Mouse (Mus musculus) midbrain, embryonic 15.5 days (tissue): Measurements from ENCODE around the gene Pde10a. TPM values are rescaled to one million over a fixed set of nuclear protein-coding genes. Genes with fewer than 3 reads are reported as not detected.
"Not testable (repeated sequence)": the region's sequence is repeated elsewhere in the genome, so short reads cannot be mapped to it uniquely, and the experiment has no call there.

Source experiments
- ATAC-seq: fragments of 200-750 bp; cut with Nextera tagmentation; replicated peaks from 2 replicates; pipeline ENCODE4 v1.8.0; 2017; ENCODE audit warnings: moderate TSS enrichment
- H3K27ac ChIP-seq: fragments of 300-500 bp; sonication (generic); 2 replicates; pipeline ENCODE4 v1.5.1; 2015; ENCODE audit warnings: mild to moderate bottlenecking, inconsistent platforms
- H3K27me3 ChIP-seq: fragments of 300-500 bp; sonication (generic); replicated peaks from 2 replicates; pipeline ENCODE4 v1.6.1; 2015; ENCODE audit warnings: inconsistent platforms
- H3K36me3 ChIP-seq: fragments of 300-500 bp; sonication (generic); replicated peaks from 2 replicates; pipeline ENCODE4 v1.6.1; 2015; ENCODE audit warnings: inconsistent platforms
- H3K4me1 ChIP-seq: fragments of 300-500 bp; sonication (generic); 2 replicates; pipeline ENCODE4 v1.6.1; 2015; ENCODE audit warnings: inconsistent platforms
- H3K4me2 ChIP-seq: fragments of 300-500 bp; sonication (generic); 2 replicates; pipeline ENCODE4 v1.6.1; 2015; ENCODE audit warnings: inconsistent platforms, mild to moderate bottlenecking, moderate library complexity
- H3K4me3 ChIP-seq: fragments of 300-500 bp; sonication (generic); 2 replicates; pipeline ENCODE4 v1.5.1; 2015; ENCODE audit warnings: mild to moderate bottlenecking, inconsistent platforms
- H3K9ac ChIP-seq: fragments of 300-500 bp; sonication (generic); 2 replicates; pipeline ENCODE4 v1.6.1; 2015; ENCODE audit warnings: mild to moderate bottlenecking, inconsistent platforms
- H3K9me3 ChIP-seq: fragments of 300-500 bp; sonication (generic); 2 replicates; pipeline ENCODE4 v1.6.1; 2016; ENCODE audit warnings: inconsistent platforms
- WGBS: fragments of 180-500 bp; shearing (Covaris S2); methylation state at CpG from one replicate; pipeline ENCODE4 v1.1.7; 2015; ENCODE audit warnings: mixed read lengths; 5-methylcytosine and 5-hydroxymethylcytosine counted together
- polyA plus RNA-seq: library from polyadenylated mRNA; unstranded; fragments of >200 nt; fragmentation: Nextera tagmentation; extraction: Ambion mirVana; gene quantifications from 2 replicates; pipeline ENCODE4 v1.2.1, GENCODE M21; 2015

Pde10a gene
- polyA plus RNA-seq, 1 experiment from 2014 or later, result 17.3 TPM

DNA sequence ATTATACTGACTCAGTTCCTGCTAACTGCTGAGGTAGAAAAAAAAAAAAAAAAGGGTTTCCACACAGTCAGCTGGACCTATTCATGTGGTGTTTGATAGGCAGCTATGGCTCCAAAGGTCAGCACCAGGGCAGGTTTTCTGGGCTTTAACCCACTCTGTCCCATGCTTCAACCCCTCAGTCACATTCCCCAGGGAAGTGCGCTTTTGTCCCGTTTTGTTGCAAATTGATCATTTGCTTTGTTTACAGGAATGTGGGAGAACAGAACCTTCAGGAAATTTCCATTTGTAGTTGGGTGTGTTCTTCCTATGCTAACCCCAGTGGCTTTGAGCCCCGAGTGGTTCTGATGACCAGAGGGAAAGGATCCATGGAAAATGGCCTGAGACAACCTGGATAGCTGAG lies 162.9 kb downstream of the Pde10a start:
- Histone ChIP-seq H3K27ac (no peak overlapping the region), H3K4me2 (no peak overlapping the region), H3K27me3 (no peaks in the 10 kb centered on the region), H3K4me1 (no peaks in the 10 kb centered on the region), H3K9me3 (no peaks in the 10 kb centered on the region), H3K36me3 (no peaks in the 10 kb centered on the region), H3K4me3 (no peak overlapping the region), H3K9ac (no peak overlapping the region)
- WGBS, result 77% methylated on average over 3 of the region's 3 CpGs
- ATAC-seq, result no peak

DNA sequence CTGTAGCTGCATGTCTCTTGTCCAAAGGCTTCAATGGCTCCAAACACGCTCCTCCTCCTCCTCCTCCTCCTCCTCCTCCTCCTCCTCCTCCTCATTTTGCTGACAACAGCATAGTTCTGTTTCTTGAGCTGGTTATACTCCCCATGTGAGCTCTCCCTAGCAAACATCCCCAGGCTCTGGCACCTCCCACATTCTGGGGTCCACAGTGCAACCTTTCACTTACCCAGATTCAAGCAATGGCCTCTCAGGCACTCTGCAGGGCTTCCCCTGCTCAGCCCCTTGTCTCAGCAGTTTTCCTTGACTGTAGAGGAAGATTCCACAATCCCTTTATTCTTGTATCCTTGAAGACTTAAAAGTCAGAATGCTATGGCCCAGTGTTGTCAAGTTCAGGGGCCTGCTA lies 173.1 kb downstream of the Pde10a start:
- Histone ChIP-seq H3K36me3 (no peaks in the 10 kb centered on the region), H3K4me2 (no peak overlapping the region), H3K27ac (no peak overlapping the region), H3K9ac (no peak overlapping the region), H3K27me3 (no peaks in the 10 kb centered on the region), H3K4me1 (no peaks in the 10 kb centered on the region), H3K4me3 (no peak overlapping the region), H3K9me3 (no peaks in the 10 kb centered on the region)
- 71% methylated on average over 1 of the region's 1 CpGs for WGBS
- no peak for ATAC-seq

DNA sequence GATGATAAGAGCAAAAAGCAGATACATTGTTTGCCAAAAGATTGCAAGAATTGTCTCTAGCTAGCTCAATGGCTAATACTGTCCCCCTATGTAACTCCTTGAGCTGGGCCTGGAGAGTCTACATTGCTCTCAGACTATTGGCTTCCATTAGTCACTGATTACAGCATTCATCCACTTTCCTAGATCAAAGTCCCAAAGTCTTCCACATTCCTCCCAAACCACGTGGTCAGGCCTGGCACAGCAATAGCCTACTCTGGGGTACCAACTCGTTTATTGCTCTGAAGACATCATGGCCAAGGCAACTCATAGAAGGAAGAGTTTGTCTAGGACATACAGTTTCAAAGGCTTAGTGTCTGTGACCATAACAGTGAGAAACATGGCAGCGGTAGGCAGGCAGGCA lies 173.6 kb downstream of the Pde10a start:
- Histone ChIP-seq H3K27ac (no peak overlapping the region), H3K4me2 (no peak overlapping the region), H3K36me3 (no peaks in the 10 kb centered on the region), H3K9me3 (no peaks in the 10 kb centered on the region), H3K4me1 (no peaks in the 10 kb centered on the region), H3K9ac (no peak overlapping the region), H3K27me3 (no peaks in the 10 kb centered on the region), H3K4me3 (no peak overlapping the region)
- 79% methylated on average over 3 of the region's 3 CpGs for WGBS
- ATAC-seq, result no peak

DNA sequence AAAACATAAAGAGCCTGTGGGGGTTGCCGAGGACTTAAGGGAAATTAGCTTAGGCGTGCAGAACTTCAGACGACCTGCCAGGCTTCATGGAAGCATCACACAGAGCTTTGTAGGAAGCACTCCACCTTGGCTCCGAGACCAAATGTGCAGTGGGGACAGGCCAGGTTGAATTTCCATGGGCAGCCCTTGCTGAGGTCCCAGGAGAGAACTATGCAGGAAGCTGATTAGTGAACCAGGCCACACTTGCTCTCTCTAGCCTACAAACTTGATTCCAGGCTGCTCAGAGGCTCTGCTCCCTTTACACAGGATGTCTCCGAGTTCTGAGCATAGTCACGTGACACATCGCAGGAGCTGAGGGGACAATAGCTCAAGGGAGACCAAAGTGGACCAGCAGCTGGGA lies 175.9 kb downstream of the Pde10a start:
- no peak overlapping the region for H3K4me2 ChIP-seq
- no peaks in the 10 kb centered on the region for H3K27me3 ChIP-seq
- no peaks in the 10 kb centered on the region for H3K4me1 ChIP-seq
- H3K4me3 ChIP-seq, result no peak overlapping the region
- H3K9ac ChIP-seq, result no peak overlapping the region
- H3K27ac ChIP-seq, result no peak overlapping the region
- WGBS, result 57% methylated on average over 7 of the region's 7 CpGs
- no peak for ATAC-seq
- no peaks in the 10 kb centered on the region for H3K36me3 ChIP-seq
- no peaks in the 10 kb centered on the region for H3K9me3 ChIP-seq

DNA sequence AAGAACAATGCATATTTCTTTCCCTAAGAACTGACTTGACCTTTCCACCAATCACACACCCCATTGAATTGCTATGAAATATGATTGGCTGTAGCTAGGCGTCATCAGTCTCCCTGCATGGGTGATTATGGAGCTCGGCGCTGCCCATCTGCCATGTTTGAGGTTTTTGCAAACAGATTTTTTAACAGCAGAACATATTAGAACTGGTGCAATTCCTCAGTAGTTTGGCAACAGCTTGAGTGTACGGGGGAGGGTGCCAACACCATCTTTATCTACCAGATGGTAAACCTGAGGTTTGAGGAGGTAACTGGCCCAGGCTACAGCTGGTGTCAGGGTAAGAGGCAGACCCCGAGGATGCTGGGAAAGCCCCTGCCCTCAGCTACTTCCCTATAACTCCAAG lies 177.3 kb downstream of the Pde10a start:
- Histone ChIP-seq H3K4me1 (no peaks in the 10 kb centered on the region), H3K27me3 (no peaks in the 10 kb centered on the region), H3K4me3 (no peak overlapping the region), H3K9me3 (no peaks in the 10 kb centered on the region), H3K9ac (no peak overlapping the region), H3K36me3 (no peaks in the 10 kb centered on the region), H3K4me2 (no peak overlapping the region), H3K27ac (no peak overlapping the region)
- no peak for ATAC-seq
- 86% methylated on average over 5 of the region's 5 CpGs for WGBS

DNA sequence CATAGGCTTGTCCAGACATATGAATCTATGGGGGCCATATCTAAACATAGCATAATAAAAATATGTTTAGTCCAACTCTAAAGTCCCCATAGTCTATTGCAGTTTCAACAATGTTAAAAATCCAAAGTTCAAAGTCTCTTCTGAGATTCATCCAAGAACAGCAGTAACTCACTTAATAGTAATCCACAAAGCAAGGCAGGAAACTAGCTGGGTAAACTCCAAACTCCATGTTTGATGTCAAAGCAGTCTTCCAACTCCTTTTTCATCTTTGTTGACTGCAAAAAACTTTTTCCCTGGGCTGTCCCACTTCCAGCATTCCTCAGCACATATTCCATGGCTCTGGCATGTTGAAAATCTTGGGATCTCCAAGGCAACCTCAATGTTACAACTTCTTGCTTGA lies 182.8 kb downstream of the Pde10a start:
- H3K4me3 ChIP-seq, result no peak overlapping the region
- H3K36me3 ChIP-seq, result no peaks in the 10 kb centered on the region
- no peak for ATAC-seq

DNA sequence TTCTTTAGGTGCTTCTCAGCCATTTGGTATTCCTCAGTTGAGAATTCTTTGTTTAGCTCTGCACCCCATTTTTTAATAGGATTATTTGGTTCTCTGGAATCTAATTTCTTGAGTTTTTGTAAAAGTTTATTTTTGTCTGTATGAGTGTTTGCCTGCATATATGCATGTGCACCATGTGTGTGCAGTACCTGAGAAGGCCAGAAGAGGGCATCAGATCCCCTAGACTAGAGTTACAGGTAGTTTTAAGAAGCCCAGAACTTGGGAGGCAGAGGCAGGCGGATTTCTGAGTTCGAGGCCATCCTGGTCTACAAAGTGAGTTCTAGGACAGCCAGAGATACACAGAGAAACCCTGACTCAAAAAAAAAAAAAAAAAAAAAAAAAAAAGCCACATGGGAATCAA lies 187.6 kb downstream of the Pde10a start:
- not testable (repeated sequence) for H3K36me3 ChIP-seq, H3K9ac ChIP-seq, H3K4me3 ChIP-seq, H3K4me2 ChIP-seq, H3K27ac ChIP-seq, H3K9me3 ChIP-seq, ATAC-seq, H3K27me3 ChIP-seq, H3K4me1 ChIP-seq
- WGBS, result 94% methylated on average over 2 of the region's 2 CpGs

More for the DNA sequence above, 182.8 kb downstream of the Pde10a start:
- Histone ChIP-seq H3K9me3 (no peaks in the 10 kb centered on the region), H3K27me3 (no peaks in the 10 kb centered on the region), H3K4me1 (no peaks in the 10 kb centered on the region), H3K9ac (no peak overlapping the region), H3K27ac (no peak overlapping the region), H3K4me2 (no peak overlapping the region)

DNA sequence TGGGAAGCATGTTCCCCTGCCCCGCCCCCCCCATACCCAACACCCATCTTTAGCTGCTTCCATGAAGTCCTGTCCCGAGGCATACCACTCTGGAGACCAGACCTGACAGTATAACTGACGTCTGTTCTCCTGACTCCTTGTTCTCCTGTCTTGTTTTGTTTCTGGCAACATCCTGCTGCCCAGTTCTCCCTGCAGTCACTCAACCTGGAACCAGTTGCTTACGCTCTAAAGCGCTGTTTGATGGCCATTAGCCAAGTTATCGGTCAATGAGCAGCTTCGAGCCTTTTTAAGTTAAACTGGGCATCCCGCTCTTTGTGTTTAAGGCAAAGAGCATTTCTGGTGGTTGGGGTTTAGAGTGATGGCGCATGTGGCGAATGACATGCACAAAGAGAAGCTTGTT lies 195.8 kb downstream of the Pde10a start:
- H3K27me3 ChIP-seq, result no peaks in the 10 kb centered on the region
- 0 out of 2 replicates have a peak, but pooled peaks cover 3% of the 10 kb centered on the region for H3K4me1 ChIP-seq
- H3K4me2 ChIP-seq, result no peak overlapping the region
- no peak overlapping the region for H3K9ac ChIP-seq
- no peak overlapping the region for H3K27ac ChIP-seq
- WGBS, result 62% methylated on average over 10 of the region's 10 CpGs
- no peak for ATAC-seq
- no peaks in the 10 kb centered on the region for H3K9me3 ChIP-seq
- no peak overlapping the region for H3K4me3 ChIP-seq
- H3K36me3 ChIP-seq, result no peaks in the 10 kb centered on the region

DNA sequence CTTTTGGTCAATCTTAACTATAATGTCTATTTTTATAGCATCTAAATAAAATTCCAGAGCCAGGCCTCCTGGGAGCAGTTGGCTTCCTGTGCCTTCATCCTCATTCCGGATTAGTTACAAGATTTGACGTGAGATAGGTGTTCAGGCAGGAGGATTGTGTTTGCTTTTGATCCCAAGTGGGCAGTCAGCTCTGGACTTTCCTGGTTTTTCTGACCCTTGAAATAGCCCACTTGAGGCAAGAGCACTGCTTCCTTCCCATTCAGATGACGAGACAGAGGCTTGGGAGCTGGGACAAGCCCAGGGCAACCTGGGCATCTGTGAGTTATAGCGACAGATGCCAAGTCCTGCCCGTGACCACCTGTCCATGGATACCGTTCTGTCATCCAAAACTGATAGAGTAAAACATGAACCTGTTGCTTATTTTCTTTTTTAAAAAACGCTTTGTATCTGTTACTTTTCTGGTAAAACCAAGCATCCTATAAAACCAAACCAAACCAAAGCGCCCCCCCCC lies 199.3 kb downstream of the Pde10a start:
- no peak for ATAC-seq
- Histone ChIP-seq H3K9ac (no peak overlapping the region), H3K4me2 (no peak overlapping the region), H3K27ac (no peak overlapping the region), H3K9me3 (no peaks in the 10 kb centered on the region), H3K4me1 (0 out of 2 replicates have a peak, but pooled peaks cover 3% of the 10 kb centered on the region), H3K4me3 (no peak overlapping the region), H3K36me3 (no peaks in the 10 kb centered on the region), H3K27me3 (no peaks in the 10 kb centered on the region)
- 86% methylated on average over 8 of the region's 8 CpGs for WGBS

DNA sequence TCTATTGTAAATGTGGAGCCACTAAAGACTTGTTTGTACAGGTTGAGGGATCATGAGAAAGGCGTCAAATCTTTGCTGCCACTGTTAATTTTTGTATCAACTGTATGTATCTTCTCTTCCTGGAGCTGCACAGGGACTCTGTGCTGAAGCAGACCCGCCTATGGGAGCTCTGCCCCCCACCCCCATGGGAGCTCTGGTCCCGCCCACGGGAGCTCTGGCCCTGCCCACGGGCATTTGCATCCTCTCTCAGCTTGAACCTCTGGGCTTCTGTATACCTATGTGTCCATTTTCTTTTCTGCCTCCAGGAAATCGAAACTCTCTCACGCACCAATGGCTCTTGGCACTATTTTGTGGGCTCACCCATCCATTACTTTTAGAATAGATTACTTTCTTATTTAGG lies 203.5 kb downstream of the Pde10a start:
- H3K9ac ChIP-seq, result no peak overlapping the region
- no peaks in the 10 kb centered on the region for H3K4me1 ChIP-seq
- no peaks in the 10 kb centered on the region for H3K36me3 ChIP-seq
- no peak overlapping the region for H3K27ac ChIP-seq
- H3K27me3 ChIP-seq, result no peaks in the 10 kb centered on the region
- WGBS, result 44% methylated on average over 7 of the region's 7 CpGs
- ATAC-seq, result no peak
- H3K4me2 ChIP-seq, result no peak overlapping the region
- no peaks in the 10 kb centered on the region for H3K9me3 ChIP-seq
- no peak overlapping the region for H3K4me3 ChIP-seq

DNA sequence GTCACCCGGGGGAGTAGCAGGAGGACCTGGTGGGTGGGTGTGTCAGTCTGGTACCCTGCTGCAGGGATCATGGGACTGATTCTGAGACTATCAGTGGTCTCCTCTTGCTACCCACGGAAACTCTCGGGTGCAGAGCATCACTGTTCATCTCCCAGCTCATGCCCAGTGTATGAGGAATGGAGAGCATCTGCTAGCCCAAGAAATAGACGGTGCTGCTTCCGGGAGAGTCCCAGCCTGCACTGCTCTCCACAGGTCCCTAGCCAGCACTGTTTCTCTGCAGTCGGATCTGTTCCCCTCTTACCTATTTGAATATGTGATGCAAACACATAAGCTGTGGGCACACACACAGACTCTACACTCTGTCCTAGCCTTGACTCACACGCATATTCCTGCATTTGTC lies 204.6 kb downstream of the Pde10a start:
- Histone ChIP-seq H3K27ac (no peak overlapping the region), H3K4me2 (no peak overlapping the region), H3K36me3 (no peaks in the 10 kb centered on the region), H3K4me3 (no peak overlapping the region), H3K4me1 (no peaks in the 10 kb centered on the region), H3K27me3 (no peaks in the 10 kb centered on the region), H3K9ac (no peak overlapping the region), H3K9me3 (no peaks in the 10 kb centered on the region)
- WGBS, result 75% methylated on average over 7 of the region's 7 CpGs
- ATAC-seq, result no peak

DNA sequence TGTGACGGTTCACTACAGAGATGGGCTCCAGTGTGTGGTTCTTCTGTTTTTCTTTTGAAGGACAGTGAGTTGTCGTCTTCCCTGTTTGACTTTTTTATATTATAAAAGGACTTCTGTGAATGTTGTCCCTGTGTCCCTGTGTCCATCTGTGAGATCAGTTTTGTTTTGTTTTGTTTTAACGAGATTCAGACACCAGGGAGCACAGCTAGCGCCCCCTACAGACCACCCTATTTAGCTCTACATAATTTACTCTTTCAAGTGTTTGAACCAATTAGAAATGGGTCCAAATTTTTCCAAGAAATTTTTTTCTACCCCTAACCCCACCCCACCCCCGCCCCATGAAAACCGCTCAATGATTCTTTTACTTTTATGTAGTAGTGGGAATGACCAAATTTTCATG lies 205.9 kb downstream of the Pde10a start:
- WGBS, result 62% methylated on average over 6 of the region's 6 CpGs
- no peak for ATAC-seq
- H3K36me3 ChIP-seq, result no peaks in the 10 kb centered on the region
- H3K27me3 ChIP-seq, result no peaks in the 10 kb centered on the region
- H3K27ac ChIP-seq, result no peak overlapping the region
- H3K4me2 ChIP-seq, result no peak overlapping the region
- H3K9me3 ChIP-seq, result no peaks in the 10 kb centered on the region
- no peak overlapping the region for H3K4me3 ChIP-seq
- H3K4me1 ChIP-seq, result no peaks in the 10 kb centered on the region
- no peak overlapping the region for H3K9ac ChIP-seq

DNA sequence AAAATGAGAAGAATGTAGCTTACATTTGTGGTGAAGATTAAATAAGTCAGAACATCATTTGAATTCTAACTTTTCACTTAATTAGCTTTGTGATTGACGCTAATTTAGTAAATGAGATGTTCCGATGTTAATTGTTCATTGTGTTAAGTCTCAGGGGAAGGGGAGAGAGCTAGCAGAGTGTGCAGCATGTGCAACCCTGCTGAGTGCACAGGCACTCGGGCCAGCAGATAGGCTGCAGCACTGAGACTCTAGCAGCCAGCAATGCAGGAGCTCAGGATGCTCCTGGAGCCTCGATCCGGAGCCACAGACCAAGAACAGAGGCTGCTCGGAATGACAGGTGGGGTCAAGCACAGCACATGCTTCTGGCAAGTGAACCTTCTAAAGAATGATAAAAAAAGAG lies 211.1 kb downstream of the Pde10a start:
- Histone ChIP-seq H3K27ac (no peak overlapping the region), H3K4me2 (no peak overlapping the region), H3K4me3 (no peak overlapping the region), H3K4me1 (no peaks in the 10 kb centered on the region), H3K36me3 (no peaks in the 10 kb centered on the region), H3K9me3 (no peaks in the 10 kb centered on the region), H3K27me3 (no peaks in the 10 kb centered on the region), H3K9ac (no peak overlapping the region)
- WGBS, result 55% methylated on average over 6 of the region's 6 CpGs
- no peak for ATAC-seq

DNA sequence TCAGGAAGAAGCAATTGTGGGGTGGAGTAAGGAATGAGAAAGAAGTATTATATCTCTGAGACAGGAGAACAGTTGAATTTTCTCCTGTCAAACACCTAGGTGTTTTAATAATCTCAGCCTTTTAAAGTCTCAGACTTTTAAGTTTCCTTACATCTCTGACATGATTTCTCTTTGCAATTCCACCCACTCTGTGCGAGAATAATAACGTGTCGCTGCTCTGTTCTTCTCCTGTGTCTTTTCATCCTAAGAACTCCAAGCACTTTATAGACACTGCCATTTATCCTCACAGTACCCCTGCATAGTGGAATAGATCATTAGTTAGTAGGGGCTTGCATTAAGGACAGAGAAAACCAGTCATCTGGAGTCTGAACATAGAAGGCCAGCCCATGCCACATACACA lies 217.6 kb downstream of the Pde10a start:
- 86% methylated on average over 3 of the region's 3 CpGs for WGBS
- Histone ChIP-seq H3K9ac (no peak overlapping the region), H3K4me3 (no peak overlapping the region), H3K27me3 (no peaks in the 10 kb centered on the region), H3K36me3 (no peaks in the 10 kb centered on the region), H3K27ac (no peak overlapping the region), H3K4me2 (no peak overlapping the region), H3K4me1 (no peaks in the 10 kb centered on the region), H3K9me3 (no peaks in the 10 kb centered on the region)
- ATAC-seq, result no peak
